Mouse (Mus musculus): ENCODE measurements around the gene Mylpf. TPM values are rescaled to one million over a fixed set of nuclear protein-coding genes. Genes with fewer than 3 reads are reported as not detected.

The Mylpf gene
- total RNA-seq (2023) = 10 to 100 TPM; 16.3 to 22.4 TPM

DNA sequence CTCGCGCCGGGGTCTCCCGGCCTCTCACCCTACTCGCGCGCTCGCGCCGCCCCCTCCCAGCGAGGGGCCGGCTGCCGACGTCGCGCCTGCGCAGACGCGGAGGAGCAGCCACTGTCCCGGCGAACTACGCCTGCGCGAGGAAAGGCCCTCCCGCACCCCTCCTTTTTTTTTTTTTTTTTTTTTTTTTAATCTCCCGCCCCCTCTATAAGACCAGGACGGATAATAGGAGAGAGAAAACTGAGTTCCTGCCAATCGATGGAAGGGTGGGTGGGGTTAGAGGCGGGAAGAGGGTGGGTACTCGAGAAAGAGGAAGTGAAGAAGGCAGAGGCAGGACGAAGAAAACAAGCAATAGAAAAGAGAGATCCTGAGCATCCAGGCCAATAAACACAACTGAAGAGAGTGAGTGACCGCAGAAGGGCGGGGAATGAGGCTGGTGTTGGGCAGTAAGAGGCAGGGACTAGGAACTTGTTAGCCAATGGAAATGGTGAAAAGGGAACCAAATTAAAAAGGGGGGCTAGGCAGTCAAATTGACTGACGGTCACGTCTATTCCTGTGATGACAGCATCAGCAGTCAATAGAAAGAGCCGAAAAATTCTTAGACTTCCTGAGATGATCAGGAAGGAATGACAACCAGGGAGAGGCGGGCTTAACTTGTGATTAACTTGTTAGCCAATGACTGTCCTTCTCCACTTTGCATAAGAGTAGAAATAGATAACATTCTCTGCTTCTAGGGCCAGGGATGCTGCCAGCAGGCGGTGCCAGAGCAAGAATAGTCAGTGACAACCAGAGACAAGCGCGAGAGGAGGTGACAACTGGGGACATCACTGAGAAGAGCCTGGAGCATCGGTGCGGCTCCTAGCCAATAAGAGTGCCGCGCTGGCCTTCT lies at the start of gene Mylpf:
TSS of gene Mylpf (plus strand) at position 338 of the 886 bp plus-strand sequence.

DNA sequence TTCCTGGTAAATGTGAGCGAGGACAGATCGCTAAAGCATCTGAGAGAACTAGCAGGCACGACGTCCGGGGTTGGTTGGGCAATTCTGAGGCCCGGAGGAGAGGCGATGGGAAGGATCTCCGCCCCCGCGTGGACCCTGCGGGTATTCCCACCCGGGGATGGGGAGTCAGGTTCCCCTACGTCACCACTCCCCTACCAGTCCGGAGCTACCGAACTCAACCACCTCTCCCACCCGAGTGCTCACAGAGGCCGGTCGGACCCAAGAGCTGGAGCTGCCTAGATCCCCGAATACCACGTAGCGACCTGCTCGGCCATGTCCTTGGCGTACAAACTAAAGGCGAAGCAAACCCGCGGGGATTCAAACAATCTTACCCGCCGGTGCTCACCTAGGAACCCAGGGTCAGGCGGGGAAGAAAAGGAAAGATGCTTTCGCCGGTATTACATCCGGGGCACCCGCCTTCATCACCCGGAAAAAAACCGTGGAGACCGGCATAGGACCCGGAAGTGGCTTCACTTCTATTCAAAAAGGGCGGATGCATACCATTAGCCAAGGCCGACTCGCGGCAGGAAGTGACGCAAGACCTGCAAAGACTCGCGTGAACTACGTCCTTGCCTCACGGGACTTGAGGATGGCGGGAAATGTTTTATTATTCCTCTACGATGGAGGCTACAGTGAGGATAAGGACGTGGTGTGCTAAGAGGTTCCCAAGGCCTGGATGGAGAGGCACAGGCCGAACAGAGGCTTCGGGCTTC lies 13.0 kb upstream of the Mylpf start, which contains the start of gene Cd2bp2:
TSS of gene Cd2bp2 (minus strand) at position 507 of the 752 bp plus-strand sequence.

DNA sequence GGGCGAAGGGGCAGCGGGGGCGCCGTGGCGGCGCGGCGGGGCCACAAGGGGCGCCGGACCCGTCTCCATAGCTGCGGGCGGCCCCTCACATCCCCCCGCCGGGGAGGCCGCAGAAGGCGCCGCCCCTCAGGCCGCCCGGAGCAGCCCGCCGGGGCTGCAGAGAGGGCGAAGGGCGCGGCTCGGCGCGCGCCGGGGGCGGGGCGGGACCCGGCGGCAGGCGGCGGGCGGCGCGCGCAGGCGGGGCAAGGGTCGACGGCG lies 466 bp upstream of the Mylpf start, which contains the start of gene Tbc1d10b:
TSS of gene Tbc1d10b (minus strand) at position 174 of the 258 bp plus-strand sequence.

DNA sequence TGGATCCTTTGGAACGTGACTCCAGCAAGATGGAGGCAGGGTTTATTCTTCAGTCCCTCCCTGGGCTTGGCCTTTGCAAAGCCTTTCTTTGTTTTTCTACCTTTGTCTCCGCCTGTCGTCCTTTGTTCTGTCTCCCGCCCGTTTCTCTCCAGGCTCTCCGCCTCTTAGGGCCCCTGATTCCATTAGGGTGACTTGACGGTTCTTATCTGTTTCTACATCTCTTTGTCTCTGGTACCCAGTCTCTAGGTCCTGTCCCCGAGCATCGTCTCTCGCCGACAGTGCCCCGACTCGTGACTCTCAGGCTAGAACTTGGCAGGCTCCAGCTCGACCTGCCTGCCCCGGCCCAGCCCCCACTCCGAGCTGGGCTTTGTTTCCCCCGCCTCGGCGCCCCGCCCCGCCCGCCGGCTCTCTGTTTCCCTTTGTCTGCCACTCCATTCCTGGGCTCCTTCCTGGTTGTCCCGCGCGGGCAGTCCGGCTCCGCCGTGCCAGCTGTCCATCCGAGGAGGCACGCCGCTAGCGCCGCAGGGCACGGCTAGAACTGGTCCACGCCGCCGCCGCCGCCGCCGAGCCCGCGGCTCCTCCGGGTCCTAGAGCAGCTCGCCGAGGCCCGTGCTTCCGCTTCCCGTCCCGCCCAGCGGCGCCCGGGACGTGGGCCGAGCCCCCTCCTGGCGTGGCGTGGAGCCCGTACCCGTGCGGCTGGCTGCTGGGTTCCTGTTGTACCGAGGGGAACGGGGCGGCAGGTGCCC lies 24.1 kb downstream of the Mylpf start, which contains the start of the genes Zfp553 and Sept1:
TSS of gene Zfp553 (plus strand) at position 440 of the 746 bp plus-strand sequence.
TSS of gene Sept1 (minus strand) at position 509 of the 746 bp plus-strand sequence.

DNA sequence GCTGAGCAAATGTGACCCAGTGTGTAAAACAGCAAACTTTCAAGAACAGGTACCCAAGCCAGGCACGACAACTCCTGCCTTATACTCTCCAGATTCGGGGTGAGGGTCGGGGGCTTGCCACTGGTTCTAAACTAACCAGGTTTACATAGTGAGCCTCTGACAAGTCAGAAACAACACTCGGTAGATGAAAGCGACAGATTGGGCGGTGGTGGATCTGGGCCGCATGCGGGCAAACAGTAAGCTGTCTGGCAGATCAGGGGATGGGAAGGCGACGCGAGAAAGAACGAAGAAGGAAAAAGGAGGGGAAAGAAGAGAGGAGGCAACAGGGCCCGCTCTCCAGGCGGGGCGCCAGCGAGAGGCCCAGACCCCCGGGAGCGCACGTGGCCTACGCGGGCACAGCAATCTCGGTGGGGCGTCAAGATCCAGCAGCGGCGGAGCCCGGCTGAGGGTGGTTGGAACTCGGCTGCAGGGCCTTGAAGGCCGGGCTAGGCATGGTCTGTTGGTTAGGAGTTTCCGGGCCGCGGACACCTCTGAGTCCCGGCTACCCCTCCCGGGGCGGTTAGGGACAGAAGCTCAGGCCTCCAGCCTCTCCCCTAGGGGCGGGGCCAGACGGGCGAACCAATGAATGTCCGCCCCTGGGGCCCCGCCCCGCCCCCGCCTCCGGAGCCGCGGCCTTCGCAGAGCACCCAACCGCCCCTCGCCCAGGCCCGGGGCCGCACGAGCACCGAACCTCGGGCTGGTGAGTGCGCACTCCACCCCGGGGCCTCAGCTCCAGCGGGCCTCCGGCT lies 35.4 kb downstream of the Mylpf start, which contains the start of gene Zfp771:
TSS of gene Zfp771 (plus strand) at position 405 of the 788 bp plus-strand sequence.

DNA sequence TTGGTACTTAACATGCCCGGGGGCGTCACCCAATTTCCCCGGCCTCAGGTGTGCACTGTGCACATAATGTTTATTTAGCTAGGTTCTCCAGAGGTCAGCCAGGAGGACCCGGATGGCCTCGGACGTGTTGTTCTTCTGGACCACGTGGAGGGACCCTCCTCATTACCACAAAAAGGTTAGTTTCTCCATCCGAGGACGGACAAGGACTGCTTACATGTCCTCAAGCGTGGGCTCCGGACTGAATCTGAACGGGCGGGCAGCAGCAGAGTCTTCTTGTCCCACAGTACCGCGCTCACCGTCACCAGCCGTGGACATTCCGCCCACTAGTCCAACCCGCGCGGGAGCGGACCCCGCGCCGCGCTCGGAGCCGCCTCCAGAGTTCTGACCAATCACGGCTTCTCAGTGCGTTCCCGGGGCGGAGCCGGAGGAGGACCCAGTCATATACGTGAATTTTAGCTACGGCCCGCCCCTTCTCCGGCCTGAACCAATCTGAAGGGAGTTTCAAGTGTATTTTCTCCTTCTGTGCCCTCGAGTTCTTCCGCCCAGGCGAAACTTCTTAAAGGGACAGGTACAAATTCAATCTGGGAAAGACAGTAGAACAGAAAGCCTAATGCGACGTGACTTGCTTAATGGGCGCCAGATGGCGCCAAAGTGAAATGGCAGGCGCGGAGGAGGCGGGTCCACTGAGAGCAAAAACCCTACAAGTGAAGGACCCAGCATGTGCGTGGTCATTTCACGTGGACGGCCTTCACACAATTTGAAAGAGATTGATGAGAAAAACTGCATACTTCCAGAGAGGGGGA lies 51.8 kb downstream of the Mylpf start, which contains the start of gene Dctpp1:
TSS of gene Dctpp1 (minus strand) at position 401 of the 803 bp plus-strand sequence.

Other genes starting within 250 kb of the Mylpf start
- 100 to 1,000 TPM; 159 to 167 TPM for gene Cdipt, start 233.0 kb upstream of the Mylpf start, total RNA-seq (2023)
- gene Cdiptos, start 232.8 kb upstream of the Mylpf start, total RNA-seq (2023) = not detected
- 10 to 100 TPM; 30.2 to 36.9 TPM for gene Mvp, start 194.3 kb upstream of the Mylpf start, total RNA-seq (2023)
- gene Pagr1b, start 192.4 kb upstream of the Mylpf start, total RNA-seq (2023) = 1 to 10 TPM; 3.6 to 4.6 TPM
- gene Pagr1a, start 191.5 kb upstream of the Mylpf start, total RNA-seq (2023) = 10 to 100 TPM; 24.7 to 40.0 TPM
- gene Gm42742, start 187.8 kb upstream of the Mylpf start, total RNA-seq (2023) = 10 to 100 TPM; 20.9 to 36.5 TPM
- gene Prrt2, start 187.7 kb upstream of the Mylpf start, total RNA-seq (2023) = 1 to 10 TPM; 5.0 to 7.0 TPM
- gene Maz, start 181.9 kb upstream of the Mylpf start, total RNA-seq (2023) = 100 to 1,000 TPM; 237 to 238 TPM
- 1 to 10 TPM; 3.6 to 4.8 TPM for gene Kif22, start 166.4 kb upstream of the Mylpf start, total RNA-seq (2023)
- gene Zg16, start 121.6 kb upstream of the Mylpf start, total RNA-seq (2023) = under 1 TPM in 1 of 2 experiments, not detected in 1; 0.82 TPM
- gene AI467606, start 117.5 kb upstream of the Mylpf start, total RNA-seq (2023) = 10 to 100 TPM; 75.6 to 83.3 TPM
- 10 to 100 TPM; 39.1 to 46.5 TPM for gene Qprt, start 86.7 kb upstream of the Mylpf start, total RNA-seq (2023)
- gene Spn, start 71.1 kb upstream of the Mylpf start, total RNA-seq (2023) = 100 to 1,000 TPM; 266 to 304 TPM
- 10 to 100 TPM; 70.4 to 77.9 TPM for gene Cd2bp2, start 12.8 kb upstream of the Mylpf start, total RNA-seq (2023)
- 10 to 100 TPM; 58.5 to 73.0 TPM for gene Tbc1d10b, start 422 bp upstream of the Mylpf start, total RNA-seq (2023)
- gene Zfp553, start 24.2 kb downstream of the Mylpf start, total RNA-seq (2023) = 10 to 100 TPM; 15.5 to 18.3 TPM
- 100 to 1,000 TPM; 694 to 706 TPM for gene Sept1, start 24.2 kb downstream of the Mylpf start, total RNA-seq (2023)
- 10 to 100 TPM in 1 of 2 experiments, 1 to 10 TPM in 1; 8.1 to 10.4 TPM for gene Zfp771, start 35.4 kb downstream of the Mylpf start, total RNA-seq (2023)
- gene Dctpp1, start 51.8 kb downstream of the Mylpf start, total RNA-seq (2023) = 10 to 100 TPM; 13.0 to 21.1 TPM
- gene Sephs2, start 65.2 kb downstream of the Mylpf start, total RNA-seq (2023) = 10 to 100 TPM; 31.2 to 35.2 TPM
- 100 to 1,000 TPM; 259 to 272 TPM for gene Itgal, start 87.4 kb downstream of the Mylpf start, total RNA-seq (2023)
- gene Zfp768, start 136.7 kb downstream of the Mylpf start, total RNA-seq (2023) = under 1 TPM; 0.47 to 0.50 TPM
- gene Zfp747, start 167.2 kb downstream of the Mylpf start, total RNA-seq (2023) = 10 to 100 TPM; 21.0 to 21.1 TPM
- 1 to 10 TPM; 4.8 to 5.4 TPM for gene 9130019O22Rik, start 178.3 kb downstream of the Mylpf start, total RNA-seq (2023)
- gene E430018J23Rik, start 184.7 kb downstream of the Mylpf start, total RNA-seq (2023) = 10 to 100 TPM; 14.2 to 14.7 TPM
- gene Zfp764, start 197.9 kb downstream of the Mylpf start, total RNA-seq (2023) = 10 to 100 TPM; 11.3 to 12.6 TPM
- 10 to 100 TPM; 14.8 to 15.7 TPM for gene Zfp688, start 213.2 kb downstream of the Mylpf start, total RNA-seq (2023)
- gene Zfp689, start 240.3 kb downstream of the Mylpf start, total RNA-seq (2023) = 1 to 10 TPM; 7.9 to 8.9 TPM

Data from T-cell, adult 66 days (primary cell).